Mouse (Mus musculus): Measurements from ENCODE around the gene Cep41. TPM values are rescaled to one million over a fixed set of nuclear protein-coding genes. Genes with fewer than 3 reads are reported as not detected.

Cep41 gene
- polyA plus RNA-seq, 1 experiment from 2014 or later: 55.4 TPM

DNA sequence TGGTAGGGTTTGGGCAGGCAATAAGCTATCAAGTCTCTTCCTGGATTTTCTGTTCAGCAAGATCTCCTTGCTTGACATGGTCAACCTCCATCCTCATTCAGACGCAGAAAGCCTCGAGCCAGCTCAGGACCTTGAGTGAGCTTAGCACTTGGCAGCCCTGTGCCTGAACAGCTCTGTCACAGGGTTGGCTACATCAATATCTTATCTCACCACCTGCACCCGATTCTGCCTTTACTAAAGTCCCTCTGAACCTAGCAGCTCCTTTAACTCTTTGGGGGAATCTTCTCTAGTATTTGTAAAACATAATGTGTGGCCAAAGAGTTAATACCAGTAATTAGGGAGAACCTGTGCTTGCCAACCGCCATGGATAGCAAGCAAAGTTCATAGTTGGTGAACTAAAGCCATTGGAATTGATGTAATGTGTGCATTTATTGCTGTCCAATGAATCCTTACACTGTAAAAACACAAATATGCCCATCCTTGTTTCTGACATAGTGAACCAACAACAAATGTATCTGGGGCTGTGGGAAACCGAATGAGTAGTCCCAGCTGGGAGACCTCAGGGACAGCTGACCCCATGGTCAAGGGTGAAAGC is 54.8 kb downstream of the Cep41 start, which contains the start of gene Cpa1:
Gene Cpa1 (plus strand): TSS at position 545 of the 595 bp plus-strand sequence.
- no peak within 1 kb of the TSS for H3K27ac ChIP-seq
- no peak for ATAC-seq (ENCODE audit: low FRiP score, low read depth)
- peaks cover 41% of the 10 kb centered on the region for H3K4me1 ChIP-seq
- no peaks in the 10 kb centered on the region for H3K27me3 ChIP-seq
- no peaks in the 10 kb centered on the region for H3K9me3 ChIP-seq
- H3K4me2 ChIP-seq (replicated peaks): no peak within 1 kb of the TSS
- no peak within 1 kb of the TSS for H3K4me3 ChIP-seq
- no peak within 1 kb of the TSS for H3K9ac ChIP-seq
- H3K36me3 ChIP-seq: no peaks in the 10 kb centered on the region
- 87% methylated on average over 5 of the region's 5 CpGs for WGBS

DNA sequence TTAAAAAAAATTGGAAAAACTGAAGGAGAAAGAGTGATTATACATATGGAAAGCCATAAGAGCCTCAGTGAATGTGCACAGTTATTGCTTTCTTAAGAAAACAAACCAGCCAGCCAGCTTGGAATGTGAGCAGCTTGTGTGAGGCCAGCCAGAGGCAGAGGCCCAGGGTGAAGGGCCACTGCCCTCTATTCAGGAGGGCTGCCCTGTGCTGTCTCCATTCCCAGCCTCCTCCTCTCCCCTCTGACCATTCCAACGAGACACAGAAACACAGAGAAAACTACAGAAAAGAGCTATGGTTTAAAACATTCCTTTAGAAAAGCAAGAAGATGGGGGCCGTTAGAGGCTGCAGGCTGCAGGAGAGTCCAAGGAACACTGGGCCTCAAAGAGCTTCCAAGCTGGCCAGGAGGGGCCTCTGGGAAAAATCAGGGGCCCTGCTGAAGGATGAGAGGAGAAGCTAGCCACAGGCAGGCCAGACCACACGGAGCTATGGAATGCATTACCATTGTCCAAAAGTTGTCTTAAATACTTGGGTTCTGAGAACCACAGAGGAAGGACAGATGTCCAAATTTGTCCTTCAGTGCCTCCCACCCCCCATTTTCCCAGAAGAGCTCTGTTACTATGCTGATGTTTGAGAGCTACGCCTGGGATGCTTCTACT is 57.2 kb downstream of the Cep41 start:
- no peak overlapping the region; the same call in 1 of the 2 replicates for H3K9ac ChIP-seq
- peak; percentile 77 for ATAC-seq (ENCODE audit: low FRiP score, low read depth)

DNA sequence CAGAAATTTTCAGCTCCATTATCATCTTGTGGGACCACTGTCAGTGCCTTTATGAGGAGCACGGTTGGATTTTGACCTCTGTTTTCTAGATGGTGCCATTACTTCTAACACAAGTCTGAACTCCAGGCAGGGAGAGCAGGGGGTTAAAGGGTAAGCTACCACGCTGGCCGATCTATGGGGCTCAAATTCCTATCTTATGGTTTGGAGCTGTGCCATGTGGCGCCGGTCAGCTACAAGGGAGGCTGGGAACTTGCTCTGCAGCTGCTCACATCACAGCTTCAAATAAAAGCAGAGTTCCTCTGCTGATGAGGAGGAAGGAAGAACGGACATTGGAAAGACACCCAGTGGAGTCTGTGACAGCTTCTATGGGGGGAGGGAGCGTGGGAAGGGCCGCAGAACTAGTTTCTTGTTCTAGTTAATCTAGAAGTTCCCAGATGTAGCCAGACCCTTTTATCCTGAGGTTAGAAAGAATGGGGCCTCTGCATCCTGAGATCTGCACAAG is 58.1 kb downstream of the Cep41 start:
- 14% methylated on average over 8 of the region's 8 CpGs for WGBS
- H3K4me1 ChIP-seq: peaks cover 56% of the 10 kb centered on the region
- peak overlapping the region; percentile 27; the same call in 1 of the 2 replicates for H3K4me2 ChIP-seq (replicated peaks)
- peak overlapping the region; percentile 98 for H3K27ac ChIP-seq
- H3K4me3 ChIP-seq: no peak overlapping the region
- no peaks in the 10 kb centered on the region for H3K27me3 ChIP-seq
- no peaks in the 10 kb centered on the region for H3K9me3 ChIP-seq
- peak overlapping the region; percentile 2; the same call in 1 of the 2 replicates for H3K9ac ChIP-seq
- H3K36me3 ChIP-seq: no peaks in the 10 kb centered on the region
- peak; percentile 19; the same call in 1 of the 2 replicates for ATAC-seq (ENCODE audit: low FRiP score, low read depth)

More for the DNA sequence above, 57.2 kb downstream of the Cep41 start:
- no peaks in the 10 kb centered on the region for H3K27me3 ChIP-seq
- no peaks in the 10 kb centered on the region for H3K9me3 ChIP-seq
- no peak overlapping the region for H3K4me2 ChIP-seq (replicated peaks)
- 28% methylated on average over 4 of the region's 4 CpGs for WGBS
- no peaks in the 10 kb centered on the region for H3K36me3 ChIP-seq
- H3K4me3 ChIP-seq: no peak overlapping the region
- peak overlapping the region; percentile 98 for H3K27ac ChIP-seq
- peaks cover 52% of the 10 kb centered on the region for H3K4me1 ChIP-seq

DNA sequence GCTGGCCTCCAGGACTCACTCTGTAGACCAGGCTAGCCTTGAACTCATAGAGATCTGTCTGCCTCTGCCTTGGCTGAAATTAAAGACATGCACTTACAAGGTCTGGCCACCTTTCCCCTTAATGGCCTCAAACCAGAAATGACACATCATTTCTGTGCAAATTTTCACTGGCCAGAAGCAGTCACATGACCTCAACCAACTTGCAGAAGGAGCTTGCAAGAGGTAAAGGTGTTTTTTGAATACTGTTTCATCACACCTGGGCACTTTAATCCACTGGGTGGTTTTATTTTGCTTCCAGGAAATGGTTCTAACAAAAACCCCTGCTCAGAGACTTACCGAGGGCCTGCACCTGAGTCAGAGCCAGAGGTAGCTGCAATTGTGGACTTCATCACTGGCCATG is 63.6 kb downstream of the Cep41 start:
- no peak for ATAC-seq (ENCODE audit: low FRiP score, low read depth)
- Histone ChIP-seq H3K4me2 (replicated peaks) (no peak overlapping the region), H3K27ac (no peak overlapping the region), H3K27me3 (no peaks in the 10 kb centered on the region), H3K36me3 (no peaks in the 10 kb centered on the region), H3K4me3 (no peak overlapping the region), H3K9me3 (no peaks in the 10 kb centered on the region), H3K9ac (no peak overlapping the region), H3K4me1 (peaks cover 37% of the 10 kb centered on the region)
- 77% methylated on average over 1 of the region's 1 CpGs for WGBS

DNA sequence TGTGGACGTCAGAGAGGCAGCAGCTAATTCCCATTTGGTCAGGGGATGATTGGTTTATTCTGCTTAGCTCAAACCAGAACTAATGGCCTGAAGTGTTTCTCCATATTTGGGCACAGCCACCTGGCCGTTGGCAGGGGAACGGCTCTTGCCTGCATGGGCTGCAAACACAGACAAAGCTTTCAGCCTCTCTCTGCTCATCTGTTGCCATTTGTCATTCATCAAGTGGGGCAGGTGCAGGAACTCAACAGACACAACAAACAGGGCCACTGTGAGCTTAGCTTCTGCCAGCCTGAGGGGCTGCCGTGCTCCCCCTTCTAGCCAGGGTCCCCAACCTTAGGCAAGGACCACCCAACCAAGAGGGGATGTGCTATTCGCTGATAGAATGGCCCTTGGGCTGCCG is 65.4 kb downstream of the Cep41 start:
- H3K36me3 ChIP-seq: no peaks in the 10 kb centered on the region
- H3K4me2 ChIP-seq (replicated peaks): no peak overlapping the region
- H3K4me3 ChIP-seq: no peak overlapping the region
- H3K9ac ChIP-seq: no peak overlapping the region
- WGBS: 40% methylated on average over 6 of the region's 6 CpGs
- H3K4me1 ChIP-seq: peaks cover 30% of the 10 kb centered on the region
- H3K27me3 ChIP-seq: no peaks in the 10 kb centered on the region
- H3K9me3 ChIP-seq: no peaks in the 10 kb centered on the region
- peak; percentile 60 for ATAC-seq (ENCODE audit: low FRiP score, low read depth)
- H3K27ac ChIP-seq: peak overlapping the region; percentile 3; the same call in 1 of the 2 replicates

DNA sequence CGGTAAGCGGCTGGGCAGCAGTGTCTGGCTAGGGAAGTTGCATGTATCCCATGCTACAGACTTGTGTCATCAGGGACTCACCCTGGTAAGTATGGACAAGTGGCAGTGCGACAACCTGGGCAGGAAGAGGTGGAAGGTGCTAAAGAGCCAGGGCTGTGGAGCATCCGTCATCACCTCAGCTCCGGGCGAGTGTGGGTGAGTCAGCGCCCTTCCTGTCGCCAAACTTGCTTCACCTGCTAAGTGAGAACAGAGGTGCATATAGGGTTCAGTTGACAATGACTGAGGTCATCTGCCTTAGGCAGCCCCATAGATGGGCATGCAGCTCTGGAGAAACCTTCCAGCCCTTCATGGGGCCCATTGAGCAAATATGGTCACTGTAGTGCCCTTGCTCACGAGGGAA is 68.8 kb downstream of the Cep41 start:
- no peak overlapping the region for H3K4me3 ChIP-seq
- H3K9ac ChIP-seq: no peak overlapping the region
- H3K36me3 ChIP-seq: no peaks in the 10 kb centered on the region
- H3K4me1 ChIP-seq: peaks cover 17% of the 10 kb centered on the region
- no peaks in the 10 kb centered on the region for H3K9me3 ChIP-seq
- H3K27ac ChIP-seq: no peak overlapping the region
- ATAC-seq (ENCODE audit: low FRiP score, low read depth): no peak
- H3K27me3 ChIP-seq: no peaks in the 10 kb centered on the region
- 79% methylated on average over 9 of the region's 9 CpGs for WGBS
- H3K4me2 ChIP-seq (replicated peaks): no peak overlapping the region

DNA sequence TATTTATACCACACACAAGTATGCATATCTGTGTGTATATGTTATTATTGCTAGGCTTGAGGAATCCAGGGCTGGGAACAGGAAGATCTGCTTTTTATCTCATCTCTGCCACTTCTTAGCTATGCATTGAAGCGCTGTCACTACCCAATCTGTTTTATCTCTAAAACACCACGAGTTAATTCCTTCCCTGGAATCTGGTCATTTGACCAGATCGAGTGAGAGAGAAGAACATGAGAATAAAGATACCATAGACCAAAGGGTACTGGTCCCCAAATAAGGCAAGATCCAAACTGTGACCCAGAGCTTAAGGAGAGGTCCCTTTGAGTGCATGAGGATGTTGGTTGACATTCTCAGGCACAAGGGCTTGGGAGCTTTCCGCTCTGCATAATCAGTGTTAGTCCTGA is 71.6 kb downstream of the Cep41 start:
- Histone ChIP-seq H3K9ac (no peak overlapping the region), H3K9me3 (no peaks in the 10 kb centered on the region), H3K4me2 (replicated peaks) (no peak overlapping the region), H3K4me1 (peaks cover 30% of the 10 kb centered on the region), H3K4me3 (no peak overlapping the region), H3K36me3 (no peaks in the 10 kb centered on the region), H3K27me3 (no peaks in the 10 kb centered on the region), H3K27ac (no peak overlapping the region)
- no peak for ATAC-seq (ENCODE audit: low FRiP score, low read depth)
- WGBS: 58% methylated on average over 4 of the region's 4 CpGs

DNA sequence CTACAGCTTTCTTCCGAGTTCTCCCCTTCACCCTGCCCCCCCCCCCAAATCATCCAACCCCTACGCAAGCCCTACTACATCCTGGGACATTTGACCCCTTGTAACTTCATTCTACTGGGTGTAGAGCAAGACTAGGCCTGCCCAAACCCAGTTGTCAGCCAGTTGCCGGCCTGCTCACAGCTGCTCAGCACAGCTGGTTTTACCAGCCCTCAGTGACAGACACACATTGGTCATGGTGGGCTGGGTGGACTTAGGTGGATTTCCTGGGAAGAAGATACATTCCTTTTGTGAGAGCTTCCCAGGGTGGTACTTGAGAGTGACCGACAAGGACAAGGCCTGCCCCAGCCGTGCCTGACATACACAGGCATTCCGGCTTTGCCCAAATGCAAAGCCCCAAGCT is 72.6 kb downstream of the Cep41 start:
- 73% methylated on average over 6 of the region's 6 CpGs for WGBS
- Histone ChIP-seq H3K27me3 (no peaks in the 10 kb centered on the region), H3K36me3 (no peaks in the 10 kb centered on the region), H3K4me2 (replicated peaks) (no peak overlapping the region), H3K9me3 (no peaks in the 10 kb centered on the region), H3K4me3 (no peak overlapping the region), H3K27ac (peak overlapping the region; percentile 23; the same call in 1 of the 2 replicates), H3K9ac (no peak overlapping the region), H3K4me1 (peaks cover 40% of the 10 kb centered on the region)
- 0 out of 2 replicates have a peak, but pooled peaks have one; percentile 35 for ATAC-seq (ENCODE audit: low FRiP score, low read depth)

DNA sequence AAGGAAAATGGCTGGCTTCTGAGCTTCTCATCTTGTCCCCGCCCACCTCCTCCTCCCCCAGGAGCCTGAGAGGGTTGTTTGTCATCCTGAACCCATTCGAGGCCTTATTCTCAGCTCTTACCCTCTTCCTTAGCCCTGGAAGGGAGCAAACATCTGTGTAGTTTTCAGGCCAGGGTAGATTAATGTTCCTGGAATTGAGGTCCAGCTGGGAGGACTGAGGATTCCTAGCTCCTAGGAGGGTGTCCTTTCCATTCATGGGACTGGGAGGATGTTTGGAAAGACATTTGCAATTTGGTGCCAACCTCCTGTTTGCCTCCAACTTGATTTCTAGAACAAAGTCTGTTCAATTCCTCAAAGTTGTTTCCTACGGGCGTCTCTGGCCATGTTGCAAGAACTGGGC is 73.0 kb downstream of the Cep41 start:
- no peak overlapping the region for H3K4me2 ChIP-seq (replicated peaks)
- no peak overlapping the region for H3K4me3 ChIP-seq
- H3K27ac ChIP-seq: peak overlapping the region; percentile 39; the same call in 1 of the 2 replicates
- peaks cover 44% of the 10 kb centered on the region for H3K4me1 ChIP-seq
- H3K27me3 ChIP-seq: no peaks in the 10 kb centered on the region
- no peaks in the 10 kb centered on the region for H3K36me3 ChIP-seq
- WGBS: 74% methylated on average over 4 of the region's 4 CpGs
- no peak for ATAC-seq (ENCODE audit: low FRiP score, low read depth)
- H3K9me3 ChIP-seq: no peaks in the 10 kb centered on the region
- no peak overlapping the region for H3K9ac ChIP-seq

DNA sequence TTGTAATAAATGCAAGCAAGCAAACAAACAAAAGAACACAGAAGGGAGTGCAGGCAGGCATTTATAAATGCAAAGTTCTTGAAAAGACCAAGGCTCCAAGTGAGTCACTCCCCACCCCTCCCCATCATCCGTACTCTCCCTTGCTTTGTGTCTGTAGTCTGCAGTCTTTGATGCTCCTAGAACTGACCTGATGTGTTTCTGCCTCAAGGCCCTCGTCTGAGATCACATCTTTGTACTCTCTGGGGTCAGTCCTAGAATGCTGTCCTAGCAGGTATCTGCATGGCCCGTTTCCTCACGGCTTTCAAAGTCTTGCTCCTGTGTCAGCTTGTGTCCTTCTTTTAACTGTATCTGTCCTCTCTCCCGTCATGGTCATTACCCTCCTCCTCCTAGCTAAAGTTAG is 73.9 kb downstream of the Cep41 start:
- no peak overlapping the region for H3K9ac ChIP-seq
- no peaks in the 10 kb centered on the region for H3K9me3 ChIP-seq
- H3K36me3 ChIP-seq: no peaks in the 10 kb centered on the region
- ATAC-seq (ENCODE audit: low FRiP score, low read depth): no peak
- WGBS: 77% methylated on average over 5 of the region's 5 CpGs
- H3K27me3 ChIP-seq: no peaks in the 10 kb centered on the region
- H3K4me3 ChIP-seq: no peak overlapping the region
- H3K4me1 ChIP-seq: peaks cover 52% of the 10 kb centered on the region
- no peak overlapping the region; the same call in 1 of the 2 replicates for H3K27ac ChIP-seq
- no peak overlapping the region for H3K4me2 ChIP-seq (replicated peaks)

DNA sequence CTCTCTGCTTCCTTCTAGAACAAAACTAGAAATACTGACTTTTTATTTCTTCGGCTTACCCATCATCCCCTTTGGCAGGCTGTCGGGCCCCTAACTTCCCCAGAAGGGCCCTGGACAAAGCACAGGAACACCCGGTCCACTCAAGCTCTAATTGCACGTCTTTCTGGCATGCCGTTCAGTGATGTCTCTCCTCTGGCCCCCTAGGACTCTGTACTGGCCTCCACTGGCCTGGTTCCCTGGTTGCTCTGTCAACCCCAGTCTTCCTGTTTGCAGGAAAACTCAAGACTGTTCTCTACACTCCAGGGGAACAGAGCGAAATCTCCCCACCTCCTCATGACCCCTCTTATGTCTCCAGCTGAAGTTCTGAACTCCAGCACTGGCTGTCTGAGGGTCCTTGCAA is 74.8 kb downstream of the Cep41 start:
- 40% methylated on average over 6 of the region's 6 CpGs for WGBS
- Histone ChIP-seq H3K27ac (peak overlapping the region; percentile 89), H3K9ac (no peak overlapping the region), H3K27me3 (no peaks in the 10 kb centered on the region), H3K9me3 (no peaks in the 10 kb centered on the region), H3K4me2 (replicated peaks) (no peak overlapping the region), H3K36me3 (no peaks in the 10 kb centered on the region), H3K4me3 (no peak overlapping the region), H3K4me1 (peaks cover 54% of the 10 kb centered on the region)
- ATAC-seq (ENCODE audit: low FRiP score, low read depth): no peak

DNA sequence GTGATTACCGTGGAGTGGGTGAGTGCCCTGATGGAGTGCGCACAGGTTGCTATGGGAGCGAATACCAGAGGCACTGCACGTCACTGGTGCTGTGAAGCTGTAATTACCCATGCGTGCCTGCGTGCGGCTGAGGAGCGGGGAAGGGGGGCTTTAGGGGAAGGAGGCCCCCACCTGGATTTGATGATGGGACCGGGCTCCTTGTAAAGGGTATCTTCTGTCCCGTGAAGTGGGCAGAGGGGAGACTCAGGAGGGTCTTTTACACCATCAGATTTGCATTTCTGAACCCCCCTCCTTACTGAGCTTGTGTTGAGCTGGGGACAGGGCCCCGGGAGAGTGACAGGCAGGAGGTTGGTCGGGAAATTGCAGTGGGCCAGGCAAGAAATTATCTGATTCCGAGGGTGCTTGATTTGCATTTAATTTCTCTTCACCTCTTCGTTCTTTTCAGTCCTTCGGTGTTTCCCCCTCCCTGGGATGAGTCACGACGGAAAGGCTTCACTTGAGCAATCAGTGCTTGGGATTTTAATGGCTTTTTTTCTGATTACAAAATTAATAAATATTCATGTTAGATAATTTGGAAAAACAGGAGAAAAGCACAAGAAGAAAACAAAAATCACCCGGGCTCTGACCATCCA is 75.5 kb downstream of the Cep41 start:
- Histone ChIP-seq H3K4me2 (replicated peaks) (peak overlapping the region; percentile 52), H3K4me3 (peak overlapping the region; percentile 14; the same call in 1 of the 2 replicates), H3K9me3 (no peaks in the 10 kb centered on the region), H3K36me3 (no peaks in the 10 kb centered on the region), H3K27me3 (no peaks in the 10 kb centered on the region), H3K4me1 (peaks cover 54% of the 10 kb centered on the region), H3K27ac (peak overlapping the region; percentile 89; the same call in 1 of the 2 replicates), H3K9ac (peak overlapping the region; percentile 53; the same call in 1 of the 2 replicates)
- 7% methylated on average over 18 of the region's 18 CpGs for WGBS
- peak; percentile 65 for ATAC-seq (ENCODE audit: low FRiP score, low read depth)
